Mouse (Mus musculus): ENCODE measurements around the gene Apol8. TPM values are rescaled to one million over a fixed set of nuclear protein-coding genes. Genes with fewer than 3 reads are reported as not detected.
A peak's percentile ranks its signal among the peaks of the same experiment; 100 is the strongest.
"Not testable (repeated sequence)": the region's sequence is repeated elsewhere in the genome, so short reads cannot be mapped to it uniquely, and the experiment has no call there.

Gene Apol8
- polyA plus RNA-seq, 1 experiment from 2014 or later: 0.65 TPM

GRCm38 (mm10) chr15:77727745-77728144 is 29.1 kb downstream of the Apol8 start:
- WGBS: 83% methylated on average over 3 of the region's 3 CpGs
- not testable (repeated sequence) for ATAC-seq (ENCODE audit: insufficient number of reproducible peaks, low FRiP score); H3K4me2 ChIP-seq; H3K4me1 ChIP-seq (replicated peaks); H3K9me3 ChIP-seq (replicated peaks); H3K4me3 ChIP-seq; H3K27me3 ChIP-seq (replicated peaks); H3K36me3 ChIP-seq; H3K27ac ChIP-seq (ENCODE audit: poor library complexity, severe bottlenecking); H3K9ac ChIP-seq

- 6% methylated on average over 3 of the region's 3 CpGs for WGBS
- not testable (repeated sequence) for ATAC-seq (ENCODE audit: insufficient number of reproducible peaks, low FRiP score); H3K4me1 ChIP-seq (replicated peaks)
Measured at GRCm38 (mm10) chr15:77727139-77727538, 29.7 kb downstream of the Apol8 start.

GRCm38 (mm10) chr15:77725393-77726020 is 31.3 kb downstream of the Apol8 start:
- not testable (repeated sequence) for H3K4me2 ChIP-seq; H3K27me3 ChIP-seq (replicated peaks); H3K27ac ChIP-seq (ENCODE audit: poor library complexity, severe bottlenecking); H3K4me1 ChIP-seq (replicated peaks); H3K4me3 ChIP-seq; H3K36me3 ChIP-seq; H3K9me3 ChIP-seq (replicated peaks); H3K9ac ChIP-seq
- 27% methylated on average over 6 of the region's 6 CpGs for WGBS
- peak; percentile 73 for ATAC-seq (ENCODE audit: insufficient number of reproducible peaks, low FRiP score)

More at GRCm38 (mm10) chr15:77727139-77727538, 29.7 kb downstream of the Apol8 start:
- not testable (repeated sequence) for H3K27me3 ChIP-seq (replicated peaks); H3K36me3 ChIP-seq; H3K9me3 ChIP-seq (replicated peaks); H3K27ac ChIP-seq (ENCODE audit: poor library complexity, severe bottlenecking); H3K4me3 ChIP-seq; H3K9ac ChIP-seq; H3K4me2 ChIP-seq

- ATAC-seq (ENCODE audit: insufficient number of reproducible peaks, low FRiP score); H3K9me3 ChIP-seq (replicated peaks); H3K27ac ChIP-seq (ENCODE audit: poor library complexity, severe bottlenecking); H3K9ac ChIP-seq; H3K27me3 ChIP-seq (replicated peaks); H3K4me2 ChIP-seq; H3K4me1 ChIP-seq (replicated peaks); H3K4me3 ChIP-seq; H3K36me3 ChIP-seq: not testable (repeated sequence)
- 15% methylated on average over 4 of the region's 10 CpGs for WGBS
Measured at GRCm38 (mm10) chr15:77724208-77724911, 32.4 kb downstream of the Apol8 start.

GRCm38 (mm10) chr15:77721509-77721908 is 35.3 kb downstream of the Apol8 start:
- WGBS: no CpG with 5 or more reads among the region's 3 CpGs
- not testable (repeated sequence) for ATAC-seq (ENCODE audit: insufficient number of reproducible peaks, low FRiP score); H3K36me3 ChIP-seq; H3K9me3 ChIP-seq (replicated peaks); H3K27me3 ChIP-seq (replicated peaks); H3K27ac ChIP-seq (ENCODE audit: poor library complexity, severe bottlenecking); H3K4me1 ChIP-seq (replicated peaks); H3K9ac ChIP-seq; H3K4me3 ChIP-seq; H3K4me2 ChIP-seq

GRCm38 (mm10) chr15:77718240-77718639 is 38.6 kb downstream of the Apol8 start:
- not testable (repeated sequence) for H3K4me2 ChIP-seq; H3K27me3 ChIP-seq (replicated peaks); ATAC-seq (ENCODE audit: insufficient number of reproducible peaks, low FRiP score); H3K4me1 ChIP-seq (replicated peaks); H3K9me3 ChIP-seq (replicated peaks); H3K9ac ChIP-seq; H3K27ac ChIP-seq (ENCODE audit: poor library complexity, severe bottlenecking); H3K36me3 ChIP-seq; H3K4me3 ChIP-seq
- 62% methylated on average over 4 of the region's 6 CpGs for WGBS

- not testable (repeated sequence) for ATAC-seq (ENCODE audit: insufficient number of reproducible peaks, low FRiP score); H3K36me3 ChIP-seq; H3K27me3 ChIP-seq (replicated peaks); H3K4me3 ChIP-seq; H3K9me3 ChIP-seq (replicated peaks); H3K4me1 ChIP-seq (replicated peaks); H3K4me2 ChIP-seq; H3K27ac ChIP-seq (ENCODE audit: poor library complexity, severe bottlenecking); H3K9ac ChIP-seq
- WGBS: 89% methylated on average over 1 of the region's 1 CpGs
Measured at GRCm38 (mm10) chr15:77708936-77709335, 47.9 kb downstream of the Apol8 start.

- ATAC-seq (ENCODE audit: insufficient number of reproducible peaks, low FRiP score); H3K9ac ChIP-seq; H3K9me3 ChIP-seq (replicated peaks); H3K4me2 ChIP-seq; H3K27me3 ChIP-seq (replicated peaks); H3K4me3 ChIP-seq; H3K27ac ChIP-seq (ENCODE audit: poor library complexity, severe bottlenecking); H3K36me3 ChIP-seq; H3K4me1 ChIP-seq (replicated peaks): not testable (repeated sequence)
- WGBS: 73% methylated on average over 3 of the region's 3 CpGs
Measured at GRCm38 (mm10) chr15:77705306-77705705, 51.5 kb downstream of the Apol8 start.

GRCm38 (mm10) chr15:77698656-77699055 is 58.1 kb downstream of the Apol8 start, which contains the start of gene Apol7e:
Gene Apol7e, plus strand, starts transcription at chr15:77698857.
- not testable (repeated sequence) for H3K4me3 ChIP-seq; H3K36me3 ChIP-seq; H3K9ac ChIP-seq; H3K4me1 ChIP-seq (replicated peaks); H3K4me2 ChIP-seq; ATAC-seq (ENCODE audit: insufficient number of reproducible peaks, low FRiP score); H3K27ac ChIP-seq (ENCODE audit: poor library complexity, severe bottlenecking); H3K9me3 ChIP-seq (replicated peaks); H3K27me3 ChIP-seq (replicated peaks)
- WGBS: 68% methylated on average over 4 of the region's 4 CpGs

Other genes starting within 250 kb of the Apol8 start
- gene Apol11a, start 248.7 kb downstream of the Apol8 start, polyA plus RNA-seq (2016; fragmentation: Nextera tagmentation; extraction: Ambion mirVana): not detected in 2 replicates
- gene Apol7c, start 223.7 kb downstream of the Apol8 start, polyA plus RNA-seq (2016; fragmentation: Nextera tagmentation; extraction: Ambion mirVana): not detected in 2 replicates
- gene 1700025B11Rik, start 195.1 kb downstream of the Apol8 start, polyA plus RNA-seq (2016; fragmentation: Nextera tagmentation; extraction: Ambion mirVana): not detected in 2 replicates
- not detected in 2 replicates for gene Apol10b, start 160.9 kb downstream of the Apol8 start, polyA plus RNA-seq (2016; fragmentation: Nextera tagmentation; extraction: Ambion mirVana)
- gene Gm36245, start 157.7 kb downstream of the Apol8 start, polyA plus RNA-seq (2016; fragmentation: Nextera tagmentation; extraction: Ambion mirVana): not detected in 2 replicates
- 0.09 TPM in 1 of 2 replicates, not detected in the other for gene Apol11b, start 113.7 kb downstream of the Apol8 start, polyA plus RNA-seq (2016; fragmentation: Nextera tagmentation; extraction: Ambion mirVana)
- gene Apol7e, start 58.1 kb downstream of the Apol8 start, polyA plus RNA-seq (2016; fragmentation: Nextera tagmentation; extraction: Ambion mirVana): not detected in 2 replicates
- 0.20 and 0.22 TPM in 2 replicates for gene Apol9b, start 28.0 kb downstream of the Apol8 start, polyA plus RNA-seq (2016; fragmentation: Nextera tagmentation; extraction: Ambion mirVana)
- gene Myh9, start 85.2 kb upstream of the Apol8 start, polyA plus RNA-seq (2016; fragmentation: Nextera tagmentation; extraction: Ambion mirVana): 41.9 and 42.0 TPM in 2 replicates
- 228 and 231 TPM in 2 replicates for gene Txn2, start 172.0 kb upstream of the Apol8 start, polyA plus RNA-seq (2016; fragmentation: Nextera tagmentation; extraction: Ambion mirVana)
- gene Foxred2, start 199.7 kb upstream of the Apol8 start, polyA plus RNA-seq (2016; fragmentation: Nextera tagmentation; extraction: Ambion mirVana): 1.1 and 1.3 TPM in 2 replicates
- 157 and 162 TPM in 2 replicates for gene Eif3d, start 213.8 kb upstream of the Apol8 start, polyA plus RNA-seq (2016; fragmentation: Nextera tagmentation; extraction: Ambion mirVana)